9 mouse cellular contexts compared by ENCODE assay signal in the genomic region with DNA sequence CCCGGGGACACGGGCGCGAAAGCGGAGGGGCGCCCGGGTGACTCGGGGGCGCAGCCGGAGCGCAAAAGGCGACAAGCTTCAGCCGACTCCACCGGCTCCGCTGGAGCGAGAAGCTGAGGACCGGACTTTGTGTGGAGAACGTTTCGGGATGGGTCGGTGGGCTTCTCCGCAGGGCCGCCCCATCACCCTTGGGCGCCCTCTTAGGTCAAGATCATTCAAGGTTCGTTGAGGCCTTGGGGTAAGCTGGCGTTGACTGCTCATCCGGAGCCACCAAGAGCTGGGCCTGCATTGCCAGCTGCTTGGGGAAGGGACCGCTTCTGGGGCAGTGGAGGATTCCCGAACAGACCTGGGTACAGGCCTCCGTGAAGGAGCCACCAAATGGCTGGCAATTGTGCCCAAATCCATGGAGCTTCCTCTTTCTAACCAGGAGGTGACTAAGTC. TPM values are rescaled to one million over a fixed set of nuclear protein-coding genes. Genes with fewer than 3 reads are reported as not detected.
DNase-seq lines count a peak whose midpoint lies in the region; ATAC-seq and TF ChIP-seq lines count a peak whose summit lies in the region.
"Had no signal": no experiment of that assay in that cellular context is flagged by ENCODE, and none has a peak within 500 bp of the region (broad histone marks: within the 10 kb centered on the region; RNA-seq: fewer than 3 reads in every experiment).

No protein-coding gene starts in this region.

- H3K27me3 ChIP-seq in cerebellum, adult 2 months (ENCODE audit: control insufficient read depth, insufficient read depth, low read length) = peaks cover 3% of the 10 kb centered on the region; the same call in 1 of the 2 replicates
- H3K27me3 ChIP-seq in E14TG2a.4 (ENCODE audit: insufficient read depth, low read length) = peaks cover 80% of the 10 kb centered on the region
- peaks cover 4% of the 10 kb centered on the region; the same call in 1 of the 2 replicates for H3K27me3 ChIP-seq in forebrain, embryonic 14.5 days (replicated peaks; ENCODE audit: control insufficient read depth, insufficient read depth, low read length)
- peaks cover 25% of the 10 kb centered on the region for H3K27me3 ChIP-seq in neural tube, embryonic 13.5 days

- no peaks in the 10 kb centered on the region for H3K4me1 ChIP-seq in cerebellum, adult 2 months (ENCODE audit: control insufficient read depth, insufficient read depth, low read length)
- H3K4me1 ChIP-seq in E14TG2a.4 (replicated peaks; ENCODE audit: low read depth, low read length) = peaks cover 64% of the 10 kb centered on the region
- H3K4me1 ChIP-seq in forebrain, embryonic 14.5 days (ENCODE audit: control insufficient read depth, insufficient read depth, low read length) = peaks cover 3% of the 10 kb centered on the region; the same call in 1 of the 2 replicates
- H3K4me1 ChIP-seq in neural tube, embryonic 13.5 days (replicated peaks) = peaks cover 15% of the 10 kb centered on the region

- no peak overlapping the region for H3K27ac ChIP-seq in cerebellum, adult 2 months (ENCODE audit: insufficient read depth, low read length)
- no peak overlapping the region for H3K27ac ChIP-seq in forebrain, embryonic 14.5 days (ENCODE audit: low read depth, low read length)
- peak overlapping the region; percentile 34; the same call in 1 of the 2 replicates for H3K27ac ChIP-seq in neural tube, embryonic 13.5 days (replicated peaks)

- TF ChIP-seq POLR2A in cerebellum, adult 2 months (IDR thresholded peaks at IDR 0.05; ENCODE audit: borderline replicate concordance, insufficient read depth, low read length) = no peak

- H3K36me3 ChIP-seq in E14TG2a.4 (ENCODE audit: insufficient read depth, low read length) = no peaks in the 10 kb centered on the region
- no peaks in the 10 kb centered on the region for H3K36me3 ChIP-seq in forebrain, embryonic 14.5 days (ENCODE audit: control insufficient read depth, insufficient read depth, low read length)
- no peaks in the 10 kb centered on the region for H3K36me3 ChIP-seq in neural tube, embryonic 13.5 days

- H3K9ac ChIP-seq in forebrain, embryonic 14.5 days (ENCODE audit: low read length) = peak overlapping the region; percentile 74
- peak overlapping the region; percentile 77 for H3K9ac ChIP-seq in neural tube, embryonic 13.5 days

- DNase-seq in cerebellum, adult 2 months = peak in 1 of 2 experiments; percentile 9
- DNase-seq in cerebellum, adult 9-10 months = no peak
- no peak for DNase-seq in forebrain, embryonic 14.5 days (ENCODE audit: low spot score)
- peak; percentile 63 for DNase-seq in kidney, postnatal 10 days
- DNase-seq in cerebellum, adult 8-10 months = no peak
- DNase-seq in gastrocnemius, adult 18-20 months (ENCODE audit: low spot score) = no peak

- H3K4me3 ChIP-seq in cerebellum, adult 2 months (replicated peaks; ENCODE audit: insufficient read depth, low read depth, low read length) = peak overlapping the region; percentile 47
- H3K4me3 ChIP-seq in E14TG2a.4 (replicated peaks; ENCODE audit: low read length) = peak overlapping the region; percentile 80
- peak overlapping the region; percentile 43 for H3K4me3 ChIP-seq in forebrain, embryonic 14.5 days (ENCODE audit: low read depth, low read length)
- peak overlapping the region; percentile 47 for H3K4me3 ChIP-seq in neural tube, embryonic 13.5 days

- TF ChIP-seq CTCF in cerebellum, adult 2 months (IDR thresholded peaks at IDR 0.05; ENCODE audit: borderline replicate concordance, insufficient read depth, low read depth, low read length) = no peak
- no peak for TF ChIP-seq CTCF in E14TG2a.4 (conservative IDR thresholded peaks at IDR 0.05; ENCODE audit: low read length)

- no peak for ATAC-seq in forebrain, embryonic 14.5 days
- no peak for ATAC-seq in neural tube, embryonic 13.5 days (ENCODE audit: low read depth)

- WGBS in cerebellum, adult 2 months = 30% methylated on average over 29 of the region's 29 CpGs
- WGBS in forebrain, embryonic 14.5 days = 4% methylated on average over 29 of the region's 29 CpGs
- 6% methylated on average over 29 of the region's 29 CpGs for WGBS in neural tube, embryonic 13.5 days

- no peaks in the 10 kb centered on the region for H3K9me3 ChIP-seq in E14TG2a.4 (ENCODE audit: low read length)
- H3K9me3 ChIP-seq in forebrain, embryonic 14.5 days (replicated peaks; ENCODE audit: control insufficient read depth, low read length) = no peaks in the 10 kb centered on the region
- no peaks in the 10 kb centered on the region for H3K9me3 ChIP-seq in neural tube, embryonic 13.5 days

- peak overlapping the region; percentile 89 for H3K4me2 ChIP-seq in forebrain, embryonic 14.5 days (ENCODE audit: low read length)
- H3K4me2 ChIP-seq in neural tube, embryonic 13.5 days = peak overlapping the region; percentile 73

RNA-seq across cellular contexts. Expression of gene BC034090, which starts 0.5 kb away (rescaled TPM):
- polyA plus RNA-seq in cerebellum, adult 2 months (2012; rRNA removed) = 14.1 and 15.5 TPM in 2 replicates
- 2.4 TPM in 2 replicates for polyA plus RNA-seq in forebrain, embryonic 14.5 days (2014; fragmentation: Nextera tagmentation; extraction: Ambion mirVana)
- polyA plus RNA-seq in neural tube, embryonic 13.5 days (2015; fragmentation: Nextera tagmentation; extraction: Ambion mirVana) = 3.5 and 6.4 TPM in 2 replicates
- 1 to 10 TPM in 1 of 2 experiments, under 1 TPM in 1; 0.64 to 1.5 TPM for total RNA-seq in gastrocnemius, adult 18-20 months (2021)
- polyA plus RNA-seq: erythroblast, embryonic 14.5 days had no signal
